Mouse (Mus musculus) testis, adult 2 months (tissue): ENCODE measurements around the gene Gm9918. TPM values are rescaled to one million over a fixed set of nuclear protein-coding genes. Genes with fewer than 3 reads are reported as not detected.
A peak's percentile ranks its signal among the peaks of the same experiment; 100 is the strongest.
"Not testable (repeated sequence)": the region's sequence is repeated elsewhere in the genome, so short reads cannot be mapped to it uniquely, and the experiment has no call there.

Source experiments
- H3K27ac ChIP-seq: fragments of 200-500 bp; 2 replicates; pipeline ENCODE4 v1.5.1; 2012; ENCODE audit warnings: low read depth, low read length; ENCODE audit not compliant: control insufficient read depth, insufficient read depth
- H3K27me3 ChIP-seq: fragments of 200-500 bp; 2 replicates; pipeline ENCODE4 v1.6.1; 2012; ENCODE audit warnings: mild to moderate bottlenecking, low read length, moderate library complexity; ENCODE audit not compliant: control insufficient read depth, insufficient read depth
- H3K36me3 ChIP-seq: fragments of 200-500 bp; 2 replicates; pipeline ENCODE4 v1.6.1; 2012; ENCODE audit warnings: mild to moderate bottlenecking, low read length; ENCODE audit not compliant: control insufficient read depth, insufficient read depth
- H3K4me1 ChIP-seq: fragments of 200-500 bp; 2 replicates; pipeline ENCODE4 v1.6.1; 2012; ENCODE audit warnings: low read length; ENCODE audit not compliant: control insufficient read depth, insufficient read depth
- H3K4me3 ChIP-seq: fragments of 200-500 bp; 2 replicates; pipeline ENCODE4 v1.5.1; 2012; ENCODE audit warnings: low read depth, mild to moderate bottlenecking, low read length, moderate library complexity, mixed read lengths; ENCODE audit not compliant: control insufficient read depth
- CTCF ChIP-seq: fragments of 200-500 bp; IDR thresholded peaks from 2 replicates; pipeline ENCODE4 v1.5.1; 2012; ENCODE audit warnings: low read depth, mild to moderate bottlenecking, inconsistent platforms, low read length, moderate library complexity; ENCODE audit not compliant: control insufficient read depth, insufficient read depth, insufficient replicate concordance
- POLR2A ChIP-seq: fragments of 200-500 bp; IDR thresholded peaks from 2 replicates; pipeline ENCODE4 v1.6.1; 2012; ENCODE audit warnings: low read depth, mild to moderate bottlenecking, inconsistent platforms, low read length, moderate library complexity; ENCODE audit not compliant: control insufficient read depth
- polyA plus RNA-seq: library from polyadenylated mRNA; depleted of rRNA; stranded (reverse); fragments of >200 nt; gene quantifications from 2 replicates; pipeline ENCODE4 v1.2.3, GENCODE M21; 2012; rRNA removed

Gene Gm9918
- polyA plus RNA-seq, result 0.08 and 0.10 TPM in 2 replicates

DNA sequence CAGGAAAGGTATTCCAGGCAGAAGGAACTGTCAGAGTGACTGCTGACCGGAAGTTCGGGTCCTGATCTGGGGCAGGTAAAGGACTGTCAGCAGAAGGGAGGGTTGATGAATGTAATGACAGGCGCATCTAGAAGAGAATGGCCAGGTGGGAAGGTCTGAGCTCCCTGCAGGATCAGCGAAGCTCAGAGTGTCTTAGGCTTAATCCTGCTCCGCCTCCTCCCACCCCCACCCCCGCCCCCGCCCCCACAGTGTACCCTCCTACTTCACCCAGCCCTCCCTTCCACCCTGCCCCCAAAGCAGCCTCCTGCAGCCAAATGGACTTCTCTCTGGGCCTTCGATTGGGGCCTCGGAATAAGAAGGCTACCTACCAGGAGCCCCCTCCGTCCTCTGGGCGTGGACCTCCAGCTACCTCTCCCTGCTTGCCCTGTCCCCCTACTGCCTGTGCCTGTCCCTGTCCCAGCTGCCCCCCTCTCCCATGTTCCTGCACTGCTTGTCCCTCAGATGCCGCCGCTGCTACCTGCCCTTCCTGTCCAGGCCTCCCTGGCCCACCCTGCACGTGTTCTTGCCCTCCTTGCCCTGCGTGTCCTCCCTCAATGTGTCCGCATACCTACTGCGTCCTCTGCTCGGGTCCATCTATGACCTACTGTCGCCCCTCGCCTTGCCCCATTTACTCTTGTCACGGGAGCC is at the start of gene Gm9918:
TSS of gene Gm9918 (plus strand) at position 290 of the 687 bp plus-strand sequence.
- Histone ChIP-seq H3K4me1 (peaks cover 2% of the 10 kb centered on the region), H3K4me3 (peak within 1 kb of the TSS; percentile 2), H3K27ac (no peak within 1 kb of the TSS), H3K36me3 (no peaks in the 10 kb centered on the region), H3K27me3 (no peaks in the 10 kb centered on the region)
- TF ChIP-seq POLR2A (no peak), CTCF (no peak)

DNA sequence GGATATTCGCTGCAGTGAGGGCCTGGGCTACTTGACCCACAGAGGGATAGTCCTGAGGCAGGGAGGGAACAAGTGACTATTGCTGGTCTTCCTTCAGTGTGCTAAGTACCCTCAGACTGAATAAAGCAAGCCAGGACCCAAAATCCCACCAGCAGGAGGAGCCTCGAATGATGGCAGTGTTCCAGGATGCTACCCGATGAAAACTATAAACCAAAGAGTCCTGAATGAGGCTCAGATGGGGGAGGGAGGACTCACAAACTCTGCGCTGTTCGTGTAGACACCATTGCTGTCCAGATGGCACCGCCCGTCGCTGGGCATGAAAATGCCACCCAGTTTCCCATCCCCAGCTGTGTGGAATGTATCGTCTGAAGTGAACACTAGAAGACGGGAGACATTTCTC is 48.0 kb upstream of the Gm9918 start:
- TF ChIP-seq POLR2A, result no peak
- no peak for TF ChIP-seq CTCF
- Histone ChIP-seq H3K4me1 (peaks cover 12% of the 10 kb centered on the region), H3K36me3 (no peaks in the 10 kb centered on the region), H3K4me3 (no peak overlapping the region), H3K27ac (no peak overlapping the region), H3K27me3 (no peaks in the 10 kb centered on the region)

DNA sequence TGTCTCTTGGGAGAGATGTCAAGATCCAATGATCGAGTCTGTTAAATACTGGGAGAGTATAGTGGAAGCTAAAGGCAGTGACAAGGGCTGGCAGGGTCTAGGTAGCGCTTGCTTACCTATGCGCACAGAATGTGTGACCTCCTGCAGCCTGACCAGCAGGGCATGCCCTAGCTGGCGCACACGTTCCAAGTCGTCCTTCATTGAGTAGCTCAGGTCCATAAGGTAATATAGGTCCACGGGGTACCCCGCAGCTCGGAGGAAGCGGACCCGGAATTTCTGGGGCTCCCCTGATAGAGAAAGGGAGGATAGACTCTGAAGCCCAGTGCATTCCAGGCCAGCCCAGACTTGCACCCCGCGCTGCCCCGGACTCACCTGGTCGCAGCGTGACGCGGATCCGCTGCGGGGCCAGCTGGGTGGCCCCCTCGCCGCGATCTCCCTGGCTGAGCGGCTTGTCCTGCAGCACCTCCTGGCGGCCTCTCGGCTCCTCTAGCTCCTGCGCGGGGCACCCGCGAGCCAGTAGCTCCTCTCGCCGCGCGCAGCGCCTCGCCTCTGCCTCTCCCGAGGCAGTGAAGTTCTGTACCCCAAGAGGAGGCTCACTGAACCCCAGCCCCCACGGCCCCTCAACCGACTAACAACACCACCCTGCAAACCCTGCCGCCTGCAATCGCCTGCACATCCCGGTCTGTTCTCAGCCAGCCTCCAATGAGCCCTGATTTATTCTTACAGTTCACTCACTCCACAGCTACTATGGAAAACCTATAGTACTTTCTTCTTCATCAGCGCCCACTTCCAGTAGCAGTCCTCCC is 46.0 kb upstream of the Gm9918 start:
- H3K27ac ChIP-seq, result no peak overlapping the region
- peak overlapping the region; percentile 58 for H3K4me3 ChIP-seq
- TF ChIP-seq CTCF (peak; percentile 52; the same call in 1 of the 2 replicates), POLR2A (no peak)
- H3K36me3 ChIP-seq, result no peaks in the 10 kb centered on the region
- H3K27me3 ChIP-seq, result no peaks in the 10 kb centered on the region
- H3K4me1 ChIP-seq, result peaks cover 12% of the 10 kb centered on the region

DNA sequence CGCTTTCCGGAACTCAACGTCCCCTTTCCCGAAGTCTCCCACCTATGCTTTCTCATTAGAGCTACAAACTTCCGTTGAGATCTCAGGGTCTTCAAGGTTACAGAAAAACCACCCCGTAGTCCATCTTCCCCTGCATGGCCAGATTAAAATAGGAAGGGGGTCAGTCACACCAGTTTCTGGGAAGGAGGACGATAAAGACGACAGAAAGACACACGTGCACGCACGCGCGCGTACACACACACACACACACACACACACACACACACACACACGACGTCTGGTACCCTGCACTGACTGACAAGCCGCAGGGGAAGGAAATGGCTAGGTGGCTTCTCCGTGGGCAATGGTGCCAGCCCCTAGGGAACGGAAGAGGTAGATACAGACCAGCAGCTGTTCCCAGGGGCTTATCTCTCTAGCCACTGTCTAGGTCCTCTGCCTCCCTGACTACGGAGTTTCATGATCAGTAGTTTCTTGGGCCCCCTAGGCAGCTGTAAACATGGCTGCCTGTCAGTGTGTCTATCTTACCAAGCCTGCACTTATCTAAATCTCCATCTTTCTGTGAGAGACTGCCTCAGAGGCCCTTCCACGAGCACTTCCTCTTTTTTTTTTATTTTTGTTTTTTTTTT is 45.3 kb upstream of the Gm9918 start:
- peak overlapping the region; percentile 58 for H3K4me3 ChIP-seq
- H3K4me1 ChIP-seq, result peaks cover 12% of the 10 kb centered on the region
- no peaks in the 10 kb centered on the region for H3K27me3 ChIP-seq
- TF ChIP-seq CTCF (no peak), POLR2A (no peak)
- no peak overlapping the region for H3K27ac ChIP-seq
- no peaks in the 10 kb centered on the region for H3K36me3 ChIP-seq

DNA sequence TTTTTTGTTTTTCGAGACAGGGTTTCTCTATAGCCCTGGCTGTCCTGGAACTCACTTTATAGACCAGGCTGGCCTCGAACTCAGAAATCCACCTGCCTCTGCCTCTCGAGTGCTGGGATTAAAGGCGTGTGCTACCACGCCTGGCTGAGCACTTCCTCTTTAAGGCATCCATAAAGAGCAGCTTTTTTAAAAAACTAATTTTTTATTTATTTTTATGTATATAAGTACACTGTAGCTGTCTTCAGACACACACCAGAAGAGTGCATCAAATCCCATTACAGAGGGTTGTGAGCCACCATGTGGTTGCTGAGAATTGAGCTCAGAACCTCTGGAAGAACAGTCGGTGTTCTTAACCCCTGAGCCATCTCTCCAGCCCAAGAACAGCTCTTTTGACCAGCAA is 44.7 kb upstream of the Gm9918 start:
- not testable (repeated sequence) for H3K36me3 ChIP-seq, H3K27me3 ChIP-seq, H3K4me3 ChIP-seq, H3K27ac ChIP-seq
- H3K4me1 ChIP-seq, result peaks cover 12% of the 10 kb centered on the region

DNA sequence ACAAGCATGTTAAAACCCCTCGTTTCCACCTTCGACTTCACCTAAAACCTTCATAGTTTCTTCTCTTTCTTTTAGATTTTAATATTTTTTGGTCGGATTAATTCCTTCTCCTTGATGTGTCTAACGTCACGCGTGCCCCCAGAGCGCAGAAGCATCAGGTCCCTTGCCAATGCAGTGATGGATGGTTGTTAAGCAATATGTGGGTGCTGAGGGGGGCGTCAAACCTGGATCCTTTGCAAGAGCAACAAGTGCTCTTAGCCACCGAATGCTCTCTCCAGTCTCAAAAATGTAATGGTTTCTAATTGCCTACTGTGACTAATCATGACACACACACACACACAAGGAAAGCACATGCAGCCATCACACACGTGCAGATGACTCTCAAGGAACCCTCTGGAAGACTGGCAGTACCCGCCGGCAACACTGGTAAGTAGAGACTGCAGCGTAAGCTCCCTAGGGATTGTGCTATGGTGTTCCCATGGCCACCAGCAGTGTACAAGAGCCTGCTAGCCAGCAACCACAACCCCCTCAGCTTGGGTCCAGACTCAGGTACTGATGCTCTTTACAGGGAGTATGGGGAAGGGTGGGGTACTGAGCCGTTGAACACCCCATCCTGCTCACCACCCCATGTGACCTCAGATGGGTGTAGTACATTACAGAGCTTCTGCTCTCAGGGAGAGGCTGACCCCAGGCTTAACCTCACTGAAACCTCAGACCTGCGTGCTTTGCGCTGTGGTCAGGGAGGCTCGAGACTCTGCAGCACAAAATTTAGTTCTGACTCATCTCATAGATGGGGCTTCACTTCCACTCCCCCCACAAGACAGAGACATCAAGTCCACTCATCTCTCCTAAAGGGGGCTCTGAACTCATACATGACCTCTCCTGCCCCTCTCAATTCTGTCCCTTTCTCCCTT is 39.7 kb upstream of the Gm9918 start:
- H3K27me3 ChIP-seq, result no peaks in the 10 kb centered on the region
- H3K4me3 ChIP-seq, result no peak overlapping the region
- peaks cover 5% of the 10 kb centered on the region; the same call in 1 of the 2 replicates for H3K4me1 ChIP-seq
- no peaks in the 10 kb centered on the region for H3K36me3 ChIP-seq
- no peak for TF ChIP-seq CTCF
- no peak for TF ChIP-seq POLR2A
- no peak overlapping the region for H3K27ac ChIP-seq

DNA sequence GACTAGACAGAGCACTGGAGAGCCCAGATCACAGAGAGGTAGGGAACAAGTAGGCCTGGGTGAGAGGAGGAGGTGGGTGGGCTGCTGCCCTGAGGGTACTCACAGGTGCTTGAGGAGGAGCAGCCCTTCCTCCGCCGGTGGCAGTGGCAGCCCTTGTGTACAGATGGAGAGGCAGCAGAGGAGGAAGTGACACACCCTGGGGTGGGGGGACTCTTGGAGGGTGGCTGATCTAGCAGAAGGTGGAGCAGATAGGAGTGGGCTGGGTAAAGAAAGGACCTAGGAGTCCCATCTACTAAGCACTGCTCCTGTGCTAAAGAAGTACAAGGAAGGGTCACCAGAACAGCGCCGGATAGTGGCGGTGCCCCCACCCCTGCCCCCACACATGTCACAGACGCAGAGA is 38.6 kb upstream of the Gm9918 start, which contains the start of gene Itgb7:
TSS of gene Itgb7 (minus strand) at position 197 of the 400 bp plus-strand sequence.
- Histone ChIP-seq H3K27me3 (no peaks in the 10 kb centered on the region), H3K36me3 (no peaks in the 10 kb centered on the region), H3K27ac (no peak within 1 kb of the TSS), H3K4me3 (no peak within 1 kb of the TSS), H3K4me1 (peaks cover 5% of the 10 kb centered on the region; the same call in 1 of the 2 replicates)
- no peak for TF ChIP-seq CTCF
- no peak for TF ChIP-seq POLR2A
